Mouse (Mus musculus): Measurements from ENCODE around the gene 5730596B20Rik. TPM values are rescaled to one million over a fixed set of nuclear protein-coding genes. Genes with fewer than 3 reads are reported as not detected.
A peak's percentile ranks its signal among the peaks of the same experiment; 100 is the strongest.

Gene 5730596B20Rik
- total RNA-seq, 2 experiments from 2014 or later: not detected

GRCm38 (mm10) chr6:52157466-52158275, 19.6 kb upstream of the 5730596B20Rik start:
- Histone ChIP-seq H3K4me3 (peak overlapping the region; percentile 43; the same call in 1 of the 2 replicates), H3K27ac (no peak overlapping the region)
- no peak for DNase-seq (ENCODE audit: low spot score in 2 of 2)
- no peak for TF ChIP-seq CTCF (conservative IDR thresholded peaks at IDR 0.05)

DNA sequence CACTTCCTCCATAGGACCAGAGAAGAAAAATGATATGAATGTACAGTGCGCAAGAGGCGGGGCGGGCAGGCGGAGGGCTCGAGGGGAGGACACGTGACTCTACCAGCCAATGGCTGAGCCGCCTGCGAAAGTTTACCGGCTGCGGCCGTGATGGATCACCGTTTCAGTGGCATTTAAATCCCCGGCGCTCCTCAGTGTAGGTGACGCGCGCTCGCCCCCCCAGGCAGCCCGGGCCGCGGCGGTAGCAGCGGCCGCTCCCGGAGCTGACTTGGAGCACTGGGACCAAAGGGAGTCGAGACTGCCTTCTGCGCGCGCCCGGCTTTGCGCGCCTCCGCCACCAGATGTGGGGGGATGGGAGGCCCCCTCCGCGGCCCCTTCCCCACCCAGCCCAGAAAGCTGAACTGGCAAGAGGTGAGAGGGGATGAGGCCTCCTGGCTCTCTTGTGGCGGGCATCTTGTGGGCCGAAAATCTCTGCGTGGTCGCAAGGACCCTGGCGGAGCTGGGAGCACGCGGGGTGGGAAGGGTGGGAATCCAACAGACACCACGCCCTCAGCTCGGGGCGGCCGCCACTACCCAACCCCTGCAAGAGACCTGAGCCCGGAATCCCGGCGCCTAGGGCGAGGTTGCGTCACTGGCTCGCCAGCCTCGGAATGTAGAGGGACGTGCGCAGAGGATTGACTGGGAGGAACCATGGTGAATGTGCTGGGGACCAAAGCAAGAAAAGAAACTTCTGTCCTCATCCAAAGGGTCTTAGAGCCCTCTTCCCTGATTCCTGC, 18.8 kb upstream of the 5730596B20Rik start, which contains the start of gene Hoxa1:
Hoxa1 (minus strand) TSS at position 42 of the 776 bp plus-strand sequence.
- no peak for TF ChIP-seq CTCF (conservative IDR thresholded peaks at IDR 0.05)
- DNase-seq (ENCODE audit: low spot score in 2 of 2): no peak
- Histone ChIP-seq H3K27ac (no peak within 1 kb of the TSS), H3K4me3 (peak within 1 kb of the TSS; percentile 43)

DNA sequence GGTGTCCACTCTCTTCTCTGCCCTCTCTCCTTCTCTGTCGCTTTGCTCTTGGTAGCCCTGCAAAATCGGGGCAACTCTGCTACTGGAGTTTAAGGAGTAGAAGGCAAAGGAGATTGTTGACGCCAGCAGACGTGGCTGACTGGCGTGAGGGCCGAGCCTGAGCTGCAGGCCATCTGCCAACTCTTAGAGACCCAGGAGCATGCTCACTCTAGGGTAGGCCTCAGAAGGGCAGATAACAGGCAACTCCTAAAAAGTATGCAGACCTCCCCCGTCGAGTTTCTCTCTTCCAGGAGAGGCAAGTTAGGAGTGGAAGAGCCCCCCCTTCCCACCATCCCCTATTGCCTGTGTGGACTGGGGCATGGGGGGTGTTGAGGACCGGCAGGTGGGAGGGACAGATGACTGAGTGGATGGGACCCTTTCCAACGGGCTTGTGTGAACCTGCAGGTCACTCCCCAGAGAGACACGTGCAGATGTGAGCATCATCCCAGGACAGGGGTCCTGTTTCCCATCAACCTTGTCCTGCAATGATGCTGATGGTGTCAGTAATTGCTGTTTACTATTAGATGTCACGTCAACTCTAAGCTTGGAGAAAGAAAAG, 18.0 kb upstream of the 5730596B20Rik start:
- Histone ChIP-seq H3K27ac (no peak overlapping the region), H3K4me3 (no peak overlapping the region)
- TF ChIP-seq CTCF (conservative IDR thresholded peaks at IDR 0.05): no peak
- DNase-seq (ENCODE audit: low spot score in 2 of 2): no peak

DNA sequence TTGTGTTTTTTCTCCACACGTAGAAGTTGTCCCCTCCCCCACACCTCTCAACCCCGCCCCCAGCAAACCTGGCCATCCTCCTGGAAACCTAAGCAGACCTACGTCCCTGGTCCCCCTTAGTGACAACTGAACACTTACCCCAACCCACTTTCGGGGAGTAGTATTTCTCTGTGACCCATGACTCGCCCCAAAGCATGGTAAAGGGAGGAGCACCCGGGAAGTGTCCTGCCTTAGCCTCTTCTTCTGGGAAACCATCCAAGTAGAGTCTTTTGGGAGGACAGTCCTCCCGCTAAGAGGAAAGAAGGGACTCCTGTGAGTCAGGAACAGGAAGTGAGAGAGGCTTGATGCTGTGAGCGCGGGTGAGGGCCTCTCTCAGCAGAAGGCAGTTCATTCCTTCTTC, 17.3 kb upstream of the 5730596B20Rik start:
- DNase-seq (ENCODE audit: low spot score in 2 of 2): no peak
- H3K4me3 ChIP-seq: no peak overlapping the region
- no peak for TF ChIP-seq CTCF (conservative IDR thresholded peaks at IDR 0.05)
- no peak overlapping the region for H3K27ac ChIP-seq

- TF ChIP-seq CTCF (conservative IDR thresholded peaks at IDR 0.05): no peak
- no peak overlapping the region for H3K27ac ChIP-seq
- DNase-seq (ENCODE audit: low spot score in 2 of 2): no peak
- H3K4me3 ChIP-seq: no peak overlapping the region
Observed at GRCm38 (mm10) chr6:52160511-52161335, 16.6 kb upstream of the 5730596B20Rik start.

DNA sequence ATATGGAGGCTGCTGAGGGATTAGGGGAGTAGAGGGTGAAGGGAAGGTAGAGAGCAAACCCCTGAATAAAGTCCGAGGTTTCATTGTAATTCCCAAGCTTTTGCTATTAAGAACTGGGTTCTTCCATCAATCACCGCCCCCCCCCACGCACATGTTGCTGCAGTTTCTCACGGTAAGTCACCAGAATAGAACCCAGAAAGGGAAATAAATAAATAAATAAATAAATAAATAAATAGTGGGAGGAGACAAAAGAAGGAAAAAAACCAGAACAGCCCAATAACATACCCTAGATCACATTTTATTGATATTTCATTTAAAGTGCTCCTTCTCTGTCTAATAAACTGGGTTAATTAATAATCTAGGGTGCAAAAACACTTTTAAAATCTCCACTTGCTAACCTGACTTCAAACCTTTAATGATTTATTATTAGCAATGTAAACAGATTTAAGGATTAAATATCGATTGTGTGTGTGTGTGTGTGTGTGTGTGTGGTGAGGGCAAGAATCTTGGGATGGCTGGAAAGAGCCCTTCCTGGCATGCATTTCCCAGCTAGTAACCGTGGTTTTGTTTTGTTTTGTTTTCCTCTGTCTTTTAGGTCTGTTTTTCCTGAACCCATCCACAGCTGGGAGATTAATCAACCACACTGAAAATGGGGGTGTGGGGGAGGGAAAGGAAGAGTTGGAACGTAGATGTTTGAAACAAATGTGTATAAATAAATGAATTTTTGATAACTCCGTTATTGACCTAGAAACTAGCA, 15.8 kb upstream of the 5730596B20Rik start:
- H3K4me3 ChIP-seq: no peak overlapping the region
- no peak for DNase-seq (ENCODE audit: low spot score in 2 of 2)
- no peak overlapping the region for H3K27ac ChIP-seq
- no peak for TF ChIP-seq CTCF (conservative IDR thresholded peaks at IDR 0.05)

DNA sequence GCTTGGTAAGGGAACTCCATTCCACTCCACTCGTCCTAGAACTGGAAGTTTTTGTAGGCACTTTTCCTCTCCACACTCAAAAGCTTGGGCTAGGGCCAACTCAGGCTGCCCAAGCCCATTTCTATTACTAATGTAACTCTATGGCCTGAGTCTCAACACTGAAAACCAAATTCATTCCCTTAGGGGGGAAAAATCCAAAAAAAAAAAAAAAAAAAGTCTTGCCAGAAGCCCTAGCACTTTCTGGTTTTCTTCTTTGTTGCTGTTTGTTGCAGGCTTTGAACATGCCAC, 15.3 kb upstream of the 5730596B20Rik start:
- no peak overlapping the region for H3K27ac ChIP-seq
- DNase-seq (ENCODE audit: low spot score in 2 of 2): no peak
- no peak for TF ChIP-seq CTCF (conservative IDR thresholded peaks at IDR 0.05)
- H3K4me3 ChIP-seq: no peak overlapping the region

DNA sequence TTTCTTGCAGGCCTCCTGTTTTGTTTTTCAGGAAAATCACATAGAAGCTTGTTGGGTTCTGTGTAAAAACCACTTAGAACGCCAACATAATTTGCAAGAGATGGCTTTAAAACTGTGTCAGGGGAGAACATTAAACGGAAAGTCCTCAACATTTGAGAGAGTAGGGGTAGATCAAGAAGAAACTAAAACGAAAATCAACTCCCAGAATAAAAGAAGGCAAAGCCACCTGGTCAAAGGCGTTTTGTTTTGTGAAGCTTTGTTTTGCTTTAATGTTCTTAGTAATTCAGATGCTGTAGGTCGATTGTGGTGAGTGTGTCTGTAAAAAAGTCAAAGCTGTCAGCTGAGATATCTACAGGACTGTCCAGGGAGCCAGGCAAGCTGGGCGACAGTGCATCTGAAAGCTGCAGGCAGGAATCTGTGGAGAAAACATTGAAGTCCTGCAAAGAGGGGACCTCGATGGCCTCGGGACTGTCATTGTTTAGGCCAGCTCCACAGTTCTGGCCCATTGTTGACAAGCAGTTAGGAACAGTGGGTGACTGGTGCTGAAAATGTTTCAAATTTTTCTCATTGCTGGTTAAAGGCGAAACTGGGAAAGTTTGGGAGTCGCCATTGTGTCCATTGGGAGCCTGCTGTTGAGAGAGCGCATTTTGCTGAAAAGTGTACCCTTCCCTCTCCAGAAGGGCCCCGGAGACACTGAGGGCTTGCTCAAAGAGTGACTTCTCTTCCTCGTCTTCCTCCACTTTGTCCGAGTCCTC, 14.5 kb upstream of the 5730596B20Rik start:
- TF ChIP-seq CTCF (conservative IDR thresholded peaks at IDR 0.05): no peak
- Histone ChIP-seq H3K4me3 (no peak overlapping the region), H3K27ac (no peak overlapping the region)
- DNase-seq (ENCODE audit: low spot score in 2 of 2): no peak

- Histone ChIP-seq H3K27ac (no peak overlapping the region), H3K4me3 (no peak overlapping the region)
- DNase-seq (ENCODE audit: low spot score in 2 of 2): no peak
- TF ChIP-seq CTCF (conservative IDR thresholded peaks at IDR 0.05): no peak
Observed at GRCm38 (mm10) chr6:52163366-52164031, 13.8 kb upstream of the 5730596B20Rik start.

- no peak overlapping the region for H3K27ac ChIP-seq
- no peak for TF ChIP-seq CTCF (conservative IDR thresholded peaks at IDR 0.05)
- H3K4me3 ChIP-seq: no peak overlapping the region
- DNase-seq (ENCODE audit: low spot score in 2 of 2): no peak
Observed at GRCm38 (mm10) chr6:52164051-52164625, 13.2 kb upstream of the 5730596B20Rik start.
